Mouse (Mus musculus): ENCODE results near the gene Kat5. TPM values are rescaled to one million over a fixed set of nuclear protein-coding genes. Genes with fewer than 3 reads are reported as not detected.

Kat5 gene
- total RNA-seq (2021): 10 to 100 TPM; 31.6 to 39.9 TPM
- long read RNA-seq, experiment 1, transcript Kat5-202 (12 exons, 1,905 nt): minor isoform, 5 of 47 reads
- long read RNA-seq, experiment 1, transcript Kat5-206 (13 exons, 1,386 nt): minor isoform, 9 of 47 reads
- long read RNA-seq, experiment 1, transcript Kat5-201 (14 exons, 2,154 nt): major isoform, 14 of 47 reads
- long read RNA-seq, experiment 1, partial matches to known transcripts: 12 of 47 reads
- long read RNA-seq, experiment 1, other reads (novel, unspliced or antisense): 7 of 47 reads
- long read RNA-seq, experiment 2, transcript Kat5-201 (14 exons, 2,154 nt): minor isoform, 7 of 33 reads
- long read RNA-seq, experiment 2, transcript Kat5-206 (13 exons, 1,386 nt): major isoform, 9 of 33 reads
- long read RNA-seq, experiment 2, partial matches to known transcripts: 8 of 33 reads
- long read RNA-seq, experiment 2, other reads (novel, unspliced or antisense): 3 of 33 reads

- DNase-seq: peak; percentile 89
Measured at GRCm38 (mm10) chr19:5609547-5610404, at the start of gene Kat5. Gene Kat5 (minus strand): TSS chr19:5610237.

- DNase-seq: peak; percentile 6
Measured at GRCm38 (mm10) chr19:5654720-5655298, 44.8 kb upstream of the Kat5 start.

DNA sequence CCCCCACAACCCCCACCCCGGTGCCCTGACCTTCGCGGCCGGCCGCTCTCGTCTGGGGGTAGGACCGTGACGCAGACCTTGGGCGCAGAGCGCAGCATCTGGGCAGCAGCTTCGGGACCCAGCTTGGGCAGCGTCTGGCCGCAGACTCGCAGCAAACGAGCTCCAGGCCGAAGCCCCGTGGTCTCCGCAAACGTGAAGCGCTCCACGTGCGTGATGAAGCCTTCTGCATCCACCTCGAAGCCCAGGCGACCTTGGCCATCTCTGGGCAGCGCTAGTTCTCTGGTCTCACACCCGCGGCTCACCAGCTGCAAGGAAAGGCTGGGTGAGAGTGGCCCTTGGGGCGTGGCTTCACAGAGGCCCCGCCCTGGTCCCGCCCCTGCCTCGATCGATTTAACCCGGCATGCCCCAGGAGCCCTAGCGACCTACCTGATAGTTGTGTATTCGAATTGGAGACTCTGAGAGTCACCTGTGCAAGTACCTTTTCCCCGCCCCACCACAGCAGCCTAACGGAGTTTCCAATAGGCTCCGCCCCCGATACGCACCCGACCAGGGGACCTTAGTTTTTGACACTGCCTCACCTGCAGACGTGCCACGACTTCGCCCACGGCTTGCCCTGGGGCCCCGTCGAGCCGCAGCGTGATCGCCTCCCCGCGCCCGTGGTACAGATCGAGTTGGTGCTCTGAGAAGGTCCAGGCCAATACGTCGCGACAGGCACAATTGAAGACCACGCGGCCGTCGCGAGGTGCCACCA is 44.1 kb upstream of the Kat5 start:
- peak; percentile 9 for DNase-seq

DNA sequence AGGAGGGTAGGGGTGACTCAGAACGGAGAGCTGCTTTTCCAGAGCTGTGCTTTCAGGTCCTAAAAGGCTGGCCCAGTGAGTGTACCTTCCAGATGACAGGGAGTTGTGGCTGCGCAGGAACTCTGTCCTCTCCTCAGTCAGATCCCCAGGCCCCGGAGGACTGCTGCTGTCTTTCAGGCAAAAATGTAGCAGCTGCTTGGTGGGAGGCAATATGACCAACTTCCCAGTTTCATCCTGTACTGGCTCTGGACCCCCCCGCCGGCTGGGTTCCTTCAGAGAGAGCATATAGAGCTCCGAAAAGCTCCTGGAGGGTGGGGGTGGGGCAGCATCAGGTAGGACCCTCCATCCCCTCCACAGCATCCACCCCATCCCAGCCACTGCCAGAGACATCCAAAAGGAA is 42.5 kb upstream of the Kat5 start:
- no peak for DNase-seq

DNA sequence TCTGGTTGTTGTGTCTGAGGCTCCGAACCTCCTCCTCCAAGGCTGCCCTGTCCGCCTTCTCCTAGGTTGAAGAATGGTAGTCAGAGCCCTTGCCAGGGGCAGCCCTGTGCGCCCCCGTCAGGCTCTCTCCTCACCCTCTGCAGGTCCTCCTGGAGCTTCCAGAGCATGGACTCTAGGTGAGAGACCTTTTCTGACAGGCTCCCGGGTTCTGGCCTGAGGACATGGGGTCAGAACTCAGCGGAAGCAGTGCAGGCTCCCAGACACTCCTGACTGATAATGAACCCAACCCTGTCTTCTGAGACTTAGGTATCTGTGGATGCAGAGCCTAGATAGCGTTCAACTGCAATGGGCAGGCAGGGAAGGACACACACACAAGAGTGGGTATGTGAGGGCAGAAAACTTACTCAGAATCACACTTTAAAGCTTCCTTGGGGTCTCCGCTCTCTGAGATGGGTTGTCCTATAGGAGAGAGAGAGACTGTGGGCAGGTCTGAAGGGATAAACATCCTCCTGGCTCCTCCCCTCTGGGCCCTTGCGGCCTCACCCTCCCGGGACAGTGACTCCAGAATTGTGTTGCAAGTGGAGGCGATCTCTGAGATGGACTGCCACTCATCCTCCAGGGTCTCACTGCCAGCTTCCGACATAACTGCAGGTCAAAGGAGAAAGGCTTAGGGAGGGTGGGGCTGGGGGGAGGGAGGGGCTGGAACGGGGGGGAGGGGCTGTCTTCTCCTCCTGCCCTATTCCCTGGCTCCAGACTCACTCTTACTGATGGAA is 41.7 kb upstream of the Kat5 start:
- no peak for DNase-seq

DNA sequence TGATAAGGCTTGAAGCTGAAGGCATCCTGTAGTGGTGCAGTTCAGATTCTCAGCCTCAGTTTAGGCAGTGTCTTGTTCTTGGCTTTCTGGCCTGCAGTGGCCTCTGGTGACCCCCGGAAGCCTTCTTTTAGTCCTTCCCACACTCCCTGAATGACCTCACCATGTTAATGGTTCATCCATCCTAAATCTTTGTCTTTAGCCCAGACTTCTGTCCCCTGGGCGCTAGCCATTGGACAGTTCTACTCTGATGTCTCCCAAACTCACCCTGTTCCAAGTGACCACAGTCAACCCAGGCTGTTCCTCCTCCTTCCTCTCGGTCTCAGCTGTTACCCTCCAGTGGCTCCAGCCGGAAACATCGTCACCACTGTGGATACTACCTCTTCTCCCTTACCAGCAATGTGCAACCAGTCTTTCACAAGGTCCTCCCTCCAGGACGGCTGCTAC is 39.3 kb upstream of the Kat5 start:
- DNase-seq: peak; percentile 56

DNA sequence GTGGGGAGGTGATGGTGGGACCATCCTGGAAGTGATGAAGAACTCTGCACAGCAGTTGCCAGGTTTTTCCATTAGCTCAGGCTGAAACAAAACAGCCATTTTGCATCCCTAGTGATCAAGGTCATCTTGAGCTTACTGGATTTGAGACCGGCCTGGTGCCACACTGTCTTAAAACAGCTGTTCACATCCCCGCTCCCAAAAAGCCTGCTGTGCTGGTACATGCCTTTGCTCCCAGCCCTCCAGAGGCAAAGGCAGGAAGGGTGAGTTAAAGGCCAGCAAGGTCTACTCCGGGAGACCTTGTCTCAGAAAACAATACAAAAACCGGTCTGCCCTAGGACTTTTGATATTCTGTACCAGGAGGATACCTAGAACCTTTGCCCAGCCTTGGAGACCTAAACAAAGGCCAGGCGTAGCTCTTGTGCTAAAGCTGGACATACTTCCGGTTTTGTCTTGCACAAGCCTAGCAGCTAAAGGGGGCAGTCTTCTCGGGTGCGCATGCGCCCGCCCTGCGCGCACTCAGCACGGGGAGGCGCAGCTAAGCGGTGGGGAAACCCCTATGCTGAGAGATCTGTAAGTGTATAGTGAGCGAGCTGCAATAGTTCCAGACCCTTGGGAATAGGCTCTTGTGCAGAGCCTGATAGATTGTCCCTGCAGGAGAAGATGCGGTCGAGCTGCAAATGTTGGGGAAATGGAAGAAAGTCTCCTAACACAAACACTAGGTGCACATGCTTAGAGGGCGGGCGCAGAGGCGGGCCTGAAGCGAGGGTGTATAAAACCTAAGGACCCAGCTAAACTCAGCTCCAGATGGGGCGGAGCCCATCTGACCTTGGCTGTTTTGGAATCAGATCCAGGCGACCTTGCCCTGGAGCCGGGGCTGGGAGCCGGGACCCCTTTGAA is 38.6 kb upstream of the Kat5 start:
- peak; percentile 75 for DNase-seq

GRCm38 (mm10) chr19:5647791-5648190 is 37.8 kb upstream of the Kat5 start:
- no peak for DNase-seq

DNA sequence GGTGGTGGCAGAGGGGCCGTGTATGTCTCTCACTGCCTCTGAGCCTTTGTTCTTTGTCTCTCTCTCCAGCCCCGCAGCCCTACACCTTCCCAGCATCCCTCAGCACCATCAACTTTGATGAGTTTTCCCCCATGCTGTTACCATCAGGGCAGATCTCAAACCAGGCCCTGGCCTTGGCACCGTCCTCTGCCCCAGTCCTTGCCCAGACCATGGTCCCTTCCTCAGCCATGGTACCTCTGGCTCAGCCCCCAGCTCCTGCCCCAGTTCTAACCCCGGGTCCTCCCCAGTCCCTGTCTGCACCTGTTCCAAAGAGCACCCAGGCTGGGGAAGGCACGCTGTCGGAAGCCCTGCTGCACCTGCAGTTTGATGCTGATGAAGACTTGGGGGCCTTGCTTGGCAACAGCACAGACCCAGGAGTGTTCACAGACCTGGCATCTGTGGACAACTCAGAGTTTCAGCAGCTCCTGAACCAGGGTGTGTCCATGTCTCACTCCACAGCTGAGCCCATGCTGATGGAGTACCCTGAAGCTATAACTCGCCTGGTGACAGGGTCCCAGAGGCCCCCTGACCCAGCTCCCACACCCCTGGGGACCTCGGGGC is 36.8 kb upstream of the Kat5 start:
- no peak for DNase-seq

- DNase-seq: no peak
Measured at GRCm38 (mm10) chr19:5645280-5645679, 35.2 kb upstream of the Kat5 start.

DNA sequence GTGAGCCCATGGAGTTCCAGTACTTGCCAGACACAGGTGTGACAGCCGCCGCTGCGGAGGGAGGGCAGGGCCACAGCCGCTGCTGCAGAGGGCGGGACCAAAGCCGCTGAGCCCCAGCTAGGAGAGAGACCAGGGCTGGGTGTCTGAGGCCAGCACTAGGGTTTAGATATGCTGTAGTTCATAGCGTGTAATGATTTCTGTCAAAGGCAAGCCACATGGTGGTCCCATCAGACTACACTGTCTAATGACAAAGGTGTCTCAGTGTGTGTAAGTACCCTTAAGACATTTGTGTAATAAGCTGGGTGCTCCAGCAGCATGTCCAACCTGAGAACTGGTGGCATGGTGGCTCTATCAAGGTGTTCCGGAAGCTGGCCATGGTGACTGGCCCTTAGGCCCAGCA is 31.6 kb upstream of the Kat5 start:
- DNase-seq: no peak

- DNase-seq: no peak
Measured at GRCm38 (mm10) chr19:5641021-5641420, 31.0 kb upstream of the Kat5 start.

- no peak for DNase-seq
Measured at GRCm38 (mm10) chr19:5640339-5640738, 30.3 kb upstream of the Kat5 start.

DNA sequence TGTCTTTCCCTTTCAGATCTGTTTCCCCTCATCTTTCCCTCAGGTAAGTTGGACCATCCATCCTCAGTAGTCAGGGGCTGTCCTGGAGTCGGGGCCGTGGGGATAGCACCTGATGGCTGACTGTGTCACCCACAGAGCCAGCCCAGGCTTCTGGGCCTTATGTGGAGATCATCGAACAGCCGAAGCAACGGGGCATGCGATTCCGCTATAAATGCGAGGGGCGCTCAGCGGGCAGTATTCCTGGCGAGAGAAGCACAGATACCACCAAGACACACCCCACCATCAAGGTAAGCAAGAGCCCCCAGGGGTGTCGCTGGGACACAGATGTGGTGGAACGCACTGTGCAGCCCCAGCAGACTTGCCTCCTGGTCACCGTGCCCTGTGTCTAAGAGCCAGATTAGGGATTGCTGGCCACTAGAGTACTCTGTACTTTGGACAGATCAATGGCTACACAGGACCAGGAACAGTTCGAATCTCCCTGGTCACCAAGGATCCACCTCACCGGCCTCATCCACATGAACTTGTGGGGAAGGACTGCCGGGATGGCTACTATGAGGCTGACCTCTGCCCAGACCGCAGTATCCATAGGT is 28.5 kb upstream of the Kat5 start:
- DNase-seq: no peak

DNA sequence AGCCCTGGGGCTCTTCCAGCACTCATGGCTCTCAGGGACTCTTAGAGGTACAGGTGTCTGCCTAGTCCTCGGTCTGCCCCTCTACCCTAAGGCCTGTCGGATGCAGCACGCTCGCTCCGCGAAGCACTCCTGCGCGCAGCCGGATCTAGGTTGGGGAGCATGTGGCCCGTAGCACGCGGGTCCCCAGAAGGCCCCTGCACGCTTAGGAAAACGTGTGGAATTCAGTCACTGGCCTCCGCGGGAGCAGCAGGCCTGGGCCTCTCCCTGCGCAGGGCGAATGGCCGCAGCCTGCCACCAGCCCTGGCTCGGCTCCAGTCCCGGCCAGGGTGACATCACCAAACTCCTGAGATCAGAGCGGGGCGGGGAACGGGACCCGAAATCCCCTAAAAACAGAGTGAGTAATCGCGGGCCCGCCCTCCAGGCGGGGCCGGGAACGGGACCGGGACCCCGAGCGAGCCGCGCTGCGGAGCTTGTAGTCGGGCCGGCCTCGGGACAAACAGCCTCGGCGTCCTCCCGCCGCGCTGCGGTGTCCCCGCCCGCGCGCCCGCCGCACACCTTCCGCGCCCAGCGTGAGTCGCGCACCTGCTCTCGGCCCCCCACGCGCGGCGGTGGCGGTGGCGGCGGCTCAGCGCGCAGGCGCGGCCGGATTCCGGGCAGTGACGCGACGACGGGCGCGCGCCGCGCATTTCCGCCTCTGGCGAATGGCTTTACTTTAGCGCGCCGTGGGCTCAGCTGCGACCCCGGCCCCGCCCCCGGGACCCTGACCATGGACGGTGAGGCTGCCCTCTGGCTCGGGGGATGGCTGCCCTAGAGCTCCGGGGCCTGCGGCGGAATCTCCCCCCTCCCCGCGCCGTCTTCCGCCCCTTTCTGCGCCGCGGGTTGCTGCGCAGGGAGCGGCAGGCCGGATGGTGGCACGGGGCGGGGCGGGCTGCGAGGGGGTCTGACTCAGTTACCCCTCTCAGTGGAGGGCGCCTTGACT is 27.3 kb upstream of the Kat5 start, which contains the start of gene Rela:
Gene Rela, plus strand, starts transcription at position 415 of the 979 bp plus-strand sequence.
- peak; percentile 88 for DNase-seq

- no peak for DNase-seq
Measured at GRCm38 (mm10) chr19:5636571-5637041, 26.6 kb upstream of the Kat5 start.

DNA sequence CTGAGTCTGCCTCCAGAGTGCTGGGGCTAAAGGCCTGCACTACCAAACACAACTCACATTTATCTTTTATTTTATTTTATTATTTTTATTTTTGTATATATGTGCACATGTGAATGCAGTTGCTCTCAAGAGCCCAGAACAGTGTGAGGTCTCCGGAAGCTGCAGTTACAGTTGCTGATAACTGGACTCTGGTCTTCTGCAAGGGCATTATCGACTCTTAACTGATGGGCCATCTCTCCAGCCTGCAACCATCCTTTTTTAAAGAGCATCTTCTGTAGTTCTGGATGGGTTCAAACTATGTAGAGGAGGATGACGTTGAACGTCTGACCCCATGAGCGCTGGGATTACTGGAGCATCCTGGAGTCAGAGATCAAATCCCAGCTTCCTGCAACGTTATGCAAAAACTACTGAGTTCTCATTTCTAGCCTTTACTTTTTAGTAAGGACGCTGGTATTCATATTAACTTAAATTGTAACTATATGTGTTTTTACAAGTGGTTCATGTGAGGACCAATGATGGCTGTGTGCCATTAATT is 26.1 kb upstream of the Kat5 start:
- DNase-seq: no peak

DNA sequence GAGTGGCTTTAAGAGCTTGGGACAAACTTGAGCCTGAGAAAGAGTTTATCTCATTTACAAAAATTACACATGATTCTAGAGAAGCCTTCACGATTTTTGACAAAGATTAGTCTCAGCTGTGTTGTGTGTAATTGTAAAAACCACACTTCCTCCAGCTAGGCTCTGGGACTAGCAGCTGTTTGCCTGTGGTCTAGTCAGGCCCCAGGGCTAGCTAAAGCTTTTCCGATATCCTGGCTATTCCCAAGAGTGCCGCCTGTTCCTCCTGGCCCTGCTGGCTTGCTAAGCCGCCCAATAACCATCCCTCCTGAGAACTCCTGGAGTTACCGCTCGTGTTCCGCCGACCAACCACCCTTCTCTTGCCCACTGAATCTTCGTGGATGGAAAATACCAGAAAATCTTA is 22.1 kb upstream of the Kat5 start:
- DNase-seq: no peak

Data from gastrocnemius, postnatal 10 days (tissue).